Mouse (Mus musculus) stomach, postnatal 0 days (tissue): ENCODE measurements at regions not wholly inside any gene's neighbourhood (a gene's known extent, or its start where the extent isn't known, plus 50 kb on each side); places are given as distances from the start of the nearest gene placed in this dataset.

Experiments used
- CTCF ChIP-seq: IDR thresholded peaks from 2 replicates; pipeline ENCODE4 v1.5.1; 2016; ENCODE audit warnings: antibody characterized with exemption, low read depth, mild to moderate bottlenecking, moderate library complexity
- EP300 ChIP-seq: optimal IDR thresholded peaks from 2 replicates; pipeline ENCODE3; 2016; ENCODE audit warnings: antibody characterized with exemption

DNA sequence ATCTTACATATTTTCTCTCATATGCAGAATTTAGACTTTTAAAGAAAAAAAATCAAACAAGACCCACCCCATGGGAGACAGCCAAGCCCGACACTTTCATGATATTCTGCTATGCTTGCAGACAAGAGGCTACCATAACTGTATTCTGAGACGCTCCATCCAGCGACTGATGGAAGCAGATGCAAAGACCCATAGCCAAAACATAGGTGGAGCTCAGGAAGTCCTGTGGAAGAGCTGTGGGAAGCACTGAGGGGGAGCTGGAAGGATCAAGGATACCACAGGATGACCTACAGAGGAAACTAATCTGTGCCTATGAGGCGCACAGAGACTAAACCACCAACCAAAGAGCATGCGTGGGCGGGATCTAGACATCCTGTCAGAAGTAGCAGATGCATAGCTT is 143.4 kb downstream of the Rdh14 start:
- TF ChIP-seq CTCF, result no peak
- no peak for TF ChIP-seq EP300
